Mouse (Mus musculus) kidney, postnatal 10 days (tissue): ENCODE measurements around the gene Micall1.
A peak's percentile ranks its signal among the peaks of the same experiment; 100 is the strongest.

Experiments used
- DNase-seq: peaks from one replicate; pipeline ENCODE4 v3.0.0; 2021; ENCODE audit warnings: mixed read lengths

Micall1 gene

GRCm38 (mm10) chr15:79108421-79109320 lies at the start of gene Micall1:
Gene Micall1, plus strand, starts transcription at chr15:79108898.
- DNase-seq: peak; percentile 84

- no peak for DNase-seq
Observed at GRCm38 (mm10) chr15:79060887-79061565, 47.7 kb upstream of the Micall1 start.

GRCm38 (mm10) chr15:79062376-79063159 lies 46.1 kb upstream of the Micall1 start, which contains the start of gene Ankrd54:
Gene Ankrd54, minus strand, starts transcription at chr15:79062893.
- peak; percentile 98 for DNase-seq

- no peak for DNase-seq
Observed at GRCm38 (mm10) chr15:79063160-79063740, 45.4 kb upstream of the Micall1 start.

- DNase-seq: peak; percentile 74
Observed at GRCm38 (mm10) chr15:79065086-79065770, 43.5 kb upstream of the Micall1 start.

GRCm38 (mm10) chr15:79066276-79066675 lies 42.4 kb upstream of the Micall1 start:
- peak; percentile 35 for DNase-seq

GRCm38 (mm10) chr15:79067631-79068030 lies 41.1 kb upstream of the Micall1 start:
- DNase-seq: no peak

- DNase-seq: no peak
Observed at GRCm38 (mm10) chr15:79068416-79068815, 40.3 kb upstream of the Micall1 start.

GRCm38 (mm10) chr15:79071117-79072039 lies 37.3 kb upstream of the Micall1 start:
- DNase-seq: peak; percentile 58

GRCm38 (mm10) chr15:79073752-79074151 lies 34.9 kb upstream of the Micall1 start:
- DNase-seq: no peak

GRCm38 (mm10) chr15:79074446-79074845 lies 34.3 kb upstream of the Micall1 start:
- DNase-seq: no peak

- peak; percentile 94 for DNase-seq
Observed at GRCm38 (mm10) chr15:79074913-79075532, 33.7 kb upstream of the Micall1 start, which contains the start of gene Eif3l. Gene Eif3l, plus strand, starts transcription at chr15:79075179.

- DNase-seq: no peak
Observed at GRCm38 (mm10) chr15:79075658-79076365, 32.9 kb upstream of the Micall1 start.

- DNase-seq: no peak
Observed at GRCm38 (mm10) chr15:79079567-79079966, 29.1 kb upstream of the Micall1 start.

- DNase-seq: no peak
Observed at GRCm38 (mm10) chr15:79092284-79092683, 16.4 kb upstream of the Micall1 start.

GRCm38 (mm10) chr15:79093083-79093839 lies 15.4 kb upstream of the Micall1 start:
- peak; percentile 75 for DNase-seq

GRCm38 (mm10) chr15:79095483-79095882 lies 13.2 kb upstream of the Micall1 start:
- no peak for DNase-seq

- DNase-seq: peak; percentile 71
Observed at GRCm38 (mm10) chr15:79096556-79096955, 12.1 kb upstream of the Micall1 start.

- DNase-seq: no peak
Observed at GRCm38 (mm10) chr15:79097135-79097534, 11.6 kb upstream of the Micall1 start.
